Mouse (Mus musculus): ENCODE measurements at regions not wholly inside any gene's neighbourhood (a gene's known extent, or its start where the extent isn't known, plus 50 kb on each side); places are given as distances from the start of the nearest gene placed in this dataset.

GRCm38 (mm10) chr17:48597301-48597700 lies 142.6 kb downstream of the Unc5cl start:
- Histone ChIP-seq H3K9me3 (replicated peaks; ENCODE audit: insufficient read depth, low read length) (no peaks in the 10 kb centered on the region), H3K36me3 (ENCODE audit: control insufficient read depth in 1 of 2, insufficient read depth in 2 of 2, low read length in 2 of 2) (no peaks in the 10 kb centered on the region), H3K9ac (ENCODE audit: control insufficient read depth, low read depth, low read length, poor library complexity, severe bottlenecking) (no peak overlapping the region), H3K4me3 (ENCODE audit: control insufficient read depth in 1 of 2, insufficient read depth in 1 of 2, low read depth in 2 of 2, low read length in 2 of 2) (no peak overlapping the region), H3K27me3 (ENCODE audit: control insufficient read depth in 1 of 2, insufficient read depth in 2 of 2, low read length in 2 of 2) (no peaks in the 10 kb centered on the region), H3K4me1 (ENCODE audit: control insufficient read depth in 1 of 2, insufficient read depth in 2 of 2, low read length in 2 of 2) (no peaks in the 10 kb centered on the region), H3K79me2 (ENCODE audit: control insufficient read depth, insufficient read depth, low read length, poor library complexity) (no peaks in the 10 kb centered on the region), H3K27ac (ENCODE audit: control insufficient read depth, low read depth, low read length) (no peak overlapping the region)
- no peak for DNase-seq (ENCODE audit: low read depth, low spot score)
- TF ChIP-seq CTCF (IDR thresholded peaks at IDR 0.05 in 2 of 3, conservative IDR thresholded peaks at IDR 0.05 in 1 of 3; ENCODE audit: control insufficient read depth in 1 of 3, insufficient read depth in 1 of 3, low read depth in 2 of 3, low read length in 3 of 3, poor library complexity in 1 of 3, severe bottlenecking in 1 of 3) (peak; percentile 19 to 29 (median 25); a peak in 3 of 6 replicates), KAT2A (conservative IDR thresholded peaks at IDR 0.05; ENCODE audit: low read depth, low read length) (no peak)

DNA sequence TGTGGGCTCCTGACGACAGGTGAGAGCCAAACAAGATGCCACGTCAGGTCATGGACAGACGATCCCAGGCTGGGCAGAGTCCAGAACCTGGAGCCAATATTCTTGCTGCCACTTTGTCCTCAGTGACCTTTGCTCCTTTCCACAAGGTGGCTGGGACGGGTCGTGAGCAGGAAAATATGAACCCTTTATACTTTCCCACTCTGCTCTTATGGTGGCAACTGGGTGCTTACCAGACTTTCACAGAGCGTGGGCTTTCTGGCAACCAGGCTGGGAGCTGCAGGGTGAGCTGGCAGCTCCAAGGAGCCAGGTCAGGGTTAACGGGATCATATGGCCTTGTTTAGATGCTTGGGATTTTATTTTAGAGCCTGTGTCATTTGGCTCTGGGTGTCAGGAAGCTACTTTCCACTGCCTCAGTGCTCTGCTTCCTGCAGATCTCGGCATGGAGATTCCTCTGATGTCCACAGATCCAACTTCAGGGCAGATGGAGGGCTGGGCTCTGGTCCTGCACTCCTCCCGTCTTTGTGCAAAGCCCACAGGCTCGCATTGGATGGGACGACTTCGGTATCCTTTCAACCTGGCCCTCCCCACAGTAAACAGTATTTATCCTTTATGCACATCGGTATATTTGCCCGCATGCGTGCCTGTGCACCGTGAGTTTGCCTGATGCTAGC lies 143.9 kb downstream of the Unc5cl start:
- Histone ChIP-seq H3K36me3 (ENCODE audit: control insufficient read depth in 1 of 2, insufficient read depth in 2 of 2, low read length in 2 of 2) (no peaks in the 10 kb centered on the region), H3K27me3 (ENCODE audit: control insufficient read depth in 1 of 2, insufficient read depth in 2 of 2, low read length in 2 of 2) (no peaks in the 10 kb centered on the region), H3K9ac (ENCODE audit: control insufficient read depth, low read depth, low read length, poor library complexity, severe bottlenecking) (no peak overlapping the region), H3K4me1 (ENCODE audit: control insufficient read depth in 1 of 2, insufficient read depth in 2 of 2, low read length in 2 of 2) (no peaks in the 10 kb centered on the region), H3K27ac (ENCODE audit: control insufficient read depth, low read depth, low read length) (no peak overlapping the region), H3K9me3 (replicated peaks; ENCODE audit: insufficient read depth, low read length) (no peaks in the 10 kb centered on the region), H3K79me2 (ENCODE audit: control insufficient read depth, insufficient read depth, low read length, poor library complexity) (no peaks in the 10 kb centered on the region), H3K4me3 (ENCODE audit: control insufficient read depth in 1 of 2, insufficient read depth in 1 of 2, low read depth in 2 of 2, low read length in 2 of 2) (no peak overlapping the region)
- TF ChIP-seq MYC (IDR thresholded peaks at IDR 0.05; ENCODE audit: low read depth, low read length) (no peak), CTCF (IDR thresholded peaks at IDR 0.05 in 2 of 3, conservative IDR thresholded peaks at IDR 0.05 in 1 of 3; ENCODE audit: control insufficient read depth in 1 of 3, insufficient read depth in 1 of 3, low read depth in 2 of 3, low read length in 3 of 3, poor library complexity in 1 of 3, severe bottlenecking in 1 of 3) (no peak), ETS1 (IDR thresholded peaks at IDR 0.05; ENCODE audit: low read depth, low read length) (no peak), ZNF384 (IDR thresholded peaks at IDR 0.05; ENCODE audit: low read depth, low read length) (no peak), NRF1 (IDR thresholded peaks at IDR 0.05; ENCODE audit: insufficient read depth, low read depth, low read length, poor library complexity, severe bottlenecking) (no peak), ELF1 (IDR thresholded peaks at IDR 0.05; ENCODE audit: low read depth, low read length) (no peak), POLR2AphosphoS2 (IDR thresholded peaks at IDR 0.05; ENCODE audit: low read length) (no peak), ZKSCAN1 (IDR thresholded peaks at IDR 0.05; ENCODE audit: low read depth, low read length) (no peak), GABPA (IDR thresholded peaks at IDR 0.05; ENCODE audit: low read depth, low read length) (no peak), MAX (IDR thresholded peaks at IDR 0.05; ENCODE audit: low read length) (no peak)
- no peak for DNase-seq (ENCODE audit: low read depth, low spot score)

DNA sequence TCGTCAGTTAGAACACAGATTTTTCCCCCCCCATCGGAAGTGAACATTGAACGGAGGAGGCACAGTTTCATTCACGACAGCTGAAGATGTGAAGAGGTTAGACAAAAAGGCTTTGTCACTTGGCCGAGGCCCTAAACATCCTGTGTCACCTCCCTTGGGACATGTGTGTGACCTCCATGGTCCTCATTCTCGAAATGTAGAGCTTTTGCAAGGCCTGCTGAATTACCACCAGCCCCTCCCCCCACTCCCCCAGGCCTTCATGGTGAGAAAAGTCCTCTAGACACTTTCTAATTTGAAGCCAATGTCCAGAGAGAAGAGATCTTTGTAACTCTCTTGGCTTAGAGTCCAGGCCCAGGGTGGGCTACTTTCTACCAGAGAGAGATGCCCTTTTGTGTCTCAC lies 145.5 kb downstream of the Unc5cl start:
- Histone ChIP-seq H3K36me3 (ENCODE audit: control insufficient read depth in 1 of 2, insufficient read depth in 2 of 2, low read length in 2 of 2) (no peaks in the 10 kb centered on the region), H3K4me1 (ENCODE audit: control insufficient read depth in 1 of 2, insufficient read depth in 2 of 2, low read length in 2 of 2) (no peaks in the 10 kb centered on the region), H3K9ac (ENCODE audit: control insufficient read depth, low read depth, low read length, poor library complexity, severe bottlenecking) (no peak overlapping the region), H3K27ac (ENCODE audit: control insufficient read depth, low read depth, low read length) (no peak overlapping the region), H3K27me3 (ENCODE audit: control insufficient read depth in 1 of 2, insufficient read depth in 2 of 2, low read length in 2 of 2) (no peaks in the 10 kb centered on the region), H3K4me3 (ENCODE audit: control insufficient read depth in 1 of 2, insufficient read depth in 1 of 2, low read depth in 2 of 2, low read length in 2 of 2) (no peak overlapping the region), H3K9me3 (replicated peaks; ENCODE audit: insufficient read depth, low read length) (no peaks in the 10 kb centered on the region), H3K79me2 (ENCODE audit: control insufficient read depth, insufficient read depth, low read length, poor library complexity) (no peaks in the 10 kb centered on the region)
- no peak for DNase-seq (ENCODE audit: low read depth, low spot score)
- TF ChIP-seq MXI1 (IDR thresholded peaks at IDR 0.05; ENCODE audit: low read depth, low read length) (no peak), TCF12 (IDR thresholded peaks at IDR 0.05; ENCODE audit: low read depth, low read length) (no peak), E2F4 (IDR thresholded peaks at IDR 0.05; ENCODE audit: borderline replicate concordance, low read depth, low read length) (no peak), ELF1 (IDR thresholded peaks at IDR 0.05; ENCODE audit: low read depth, low read length) (no peak), NRF1 (IDR thresholded peaks at IDR 0.05; ENCODE audit: insufficient read depth, low read depth, low read length, poor library complexity, severe bottlenecking) (no peak), SMC3 (IDR thresholded peaks at IDR 0.05; ENCODE audit: low read depth, low read length) (no peak), EP300 (IDR thresholded peaks at IDR 0.05; ENCODE audit: low read depth in 1 of 2, low read length in 2 of 2) (no peak), JUND (IDR thresholded peaks at IDR 0.05; ENCODE audit: low read depth, low read length) (no peak), MAFK (IDR thresholded peaks at IDR 0.05; ENCODE audit: borderline replicate concordance, low read depth, low read length) (no peak), TAL1 (IDR thresholded peaks at IDR 0.05; ENCODE audit: low read length) (no peak), POLR2A (IDR thresholded peaks at IDR 0.05; ENCODE audit: control insufficient read depth in 1 of 2, insufficient read depth in 1 of 2, low read depth in 1 of 2, low read length in 2 of 2, poor library complexity in 1 of 2) (no peak), CHD1 (IDR thresholded peaks at IDR 0.05; ENCODE audit: low read depth, low read length) (no peak), CHD2 (IDR thresholded peaks at IDR 0.05; ENCODE audit: low read length) (no peak), ZKSCAN1 (IDR thresholded peaks at IDR 0.05; ENCODE audit: low read depth, low read length) (no peak), GABPA (IDR thresholded peaks at IDR 0.05; ENCODE audit: low read depth, low read length) (no peak)

Measured in MEL (cell line).